Mouse (Mus musculus) layer of hippocampus, adult 2 months (tissue): ENCODE data around the gene Arl15. TPM values are rescaled to one million over a fixed set of nuclear protein-coding genes. Genes with fewer than 3 reads are reported as not detected.

Source experiments
- DNase-seq, 2 experiments: peaks; one replicate each; pipeline ENCODE4 v3.0.0; 2022; ENCODE audit warnings: low spot score in 2 of 2
- H3K27ac ChIP-seq: fragments of 200-600 bp; 2 replicates; pipeline ENCODE4 v1.8.1; 2022
- H3K4me3 ChIP-seq: fragments of 200-600 bp; 2 replicates; pipeline ENCODE4 v1.8.1; 2022; ENCODE audit warnings: mild to moderate bottlenecking
- CTCF ChIP-seq: fragments of 200-600 bp; conservative IDR thresholded peaks from 2 replicates; pipeline ENCODE4 v1.8.1; 2022; ENCODE audit warnings: antibody characterized with exemption, mild to moderate bottlenecking, moderate library complexity
- total RNA-seq, 2 experiments: library from RNA; stranded (reverse); gene quantifications; 2 replicates each; pipeline ENCODE4 v1.2.3; 2021

The Arl15 gene
- total RNA-seq, 2 experiments from 2014 or later: 61.7 to 67.0 TPM

- H3K27ac ChIP-seq: no peak overlapping the region
- TF ChIP-seq CTCF: no peak
- no peak for DNase-seq
- H3K4me3 ChIP-seq: no peak overlapping the region
These were observed 229.2 kb downstream of the Arl15 start for GRCm38 (mm10) chr13:114023541-114023940.

- DNase-seq: no peak
- Histone ChIP-seq H3K4me3 (no peak overlapping the region), H3K27ac (no peak overlapping the region)
- no peak for TF ChIP-seq CTCF
These were observed 232.0 kb downstream of the Arl15 start for GRCm38 (mm10) chr13:114026306-114026705.

GRCm38 (mm10) chr13:114026751-114027150, 232.4 kb downstream of the Arl15 start:
- DNase-seq: no peak
- H3K4me3 ChIP-seq: no peak overlapping the region
- H3K27ac ChIP-seq: no peak overlapping the region
- TF ChIP-seq CTCF: no peak

GRCm38 (mm10) chr13:114048071-114048470, 253.8 kb downstream of the Arl15 start:
- no peak overlapping the region for H3K4me3 ChIP-seq
- no peak for TF ChIP-seq CTCF
- DNase-seq: no peak
- H3K27ac ChIP-seq: no peak overlapping the region

- H3K27ac ChIP-seq: no peak overlapping the region
- DNase-seq: no peak
- H3K4me3 ChIP-seq: no peak overlapping the region
- no peak for TF ChIP-seq CTCF
These were observed 254.4 kb downstream of the Arl15 start for GRCm38 (mm10) chr13:114048688-114049087.

GRCm38 (mm10) chr13:114051151-114051850, 257.0 kb downstream of the Arl15 start:
- no peak for DNase-seq
- Histone ChIP-seq H3K27ac (no peak overlapping the region), H3K4me3 (no peak overlapping the region)
- no peak for TF ChIP-seq CTCF

GRCm38 (mm10) chr13:114052426-114053205, 258.3 kb downstream of the Arl15 start:
- no peak overlapping the region for H3K27ac ChIP-seq
- DNase-seq: no peak
- no peak overlapping the region for H3K4me3 ChIP-seq
- no peak for TF ChIP-seq CTCF

GRCm38 (mm10) chr13:114053261-114053660, 259.0 kb downstream of the Arl15 start:
- H3K27ac ChIP-seq: no peak overlapping the region
- TF ChIP-seq CTCF: no peak
- H3K4me3 ChIP-seq: no peak overlapping the region
- no peak for DNase-seq

GRCm38 (mm10) chr13:114055686-114056085, 261.4 kb downstream of the Arl15 start:
- no peak overlapping the region for H3K27ac ChIP-seq
- no peak overlapping the region for H3K4me3 ChIP-seq
- no peak for DNase-seq
- TF ChIP-seq CTCF: no peak

- DNase-seq: no peak
- no peak overlapping the region for H3K4me3 ChIP-seq
- H3K27ac ChIP-seq: no peak overlapping the region
- no peak for TF ChIP-seq CTCF
These were observed 266.0 kb downstream of the Arl15 start for GRCm38 (mm10) chr13:114060258-114060657.

GRCm38 (mm10) chr13:114061234-114061633, 266.9 kb downstream of the Arl15 start:
- no peak for DNase-seq
- Histone ChIP-seq H3K27ac (no peak overlapping the region), H3K4me3 (no peak overlapping the region)
- no peak for TF ChIP-seq CTCF

GRCm38 (mm10) chr13:114064069-114064468, 269.8 kb downstream of the Arl15 start:
- peak in 1 of 2 experiments; percentile 23 for DNase-seq
- no peak for TF ChIP-seq CTCF
- Histone ChIP-seq H3K4me3 (no peak overlapping the region), H3K27ac (no peak overlapping the region)

GRCm38 (mm10) chr13:114065012-114065411, 270.7 kb downstream of the Arl15 start:
- DNase-seq: no peak

GRCm38 (mm10) chr13:114068421-114068820, 274.1 kb downstream of the Arl15 start:
- no peak for TF ChIP-seq CTCF
- no peak overlapping the region for H3K4me3 ChIP-seq
- H3K27ac ChIP-seq: no peak overlapping the region
- no peak for DNase-seq

More at GRCm38 (mm10) chr13:114065012-114065411, 270.7 kb downstream of the Arl15 start:
- Histone ChIP-seq H3K4me3 (no peak overlapping the region), H3K27ac (no peak overlapping the region)
- TF ChIP-seq CTCF: no peak
